Mouse (Mus musculus): Measurements from ENCODE around the gene Rnf182.

Rnf182 gene

GRCm38 (mm10) chr13:43615577-43616254 is at the start of gene Rnf182:
Gene Rnf182, plus strand, starts transcription at chr13:43615710.
- DNase-seq (ENCODE audit: low read depth, low spot score) = peak; percentile 61

GRCm38 (mm10) chr13:43566184-43566583 is 49.3 kb upstream of the Rnf182 start:
- no peak for DNase-seq (ENCODE audit: low read depth, low spot score)

GRCm38 (mm10) chr13:43567141-43567891 is 48.2 kb upstream of the Rnf182 start:
- DNase-seq (ENCODE audit: low read depth, low spot score) = no peak

GRCm38 (mm10) chr13:43573979-43574378 is 41.5 kb upstream of the Rnf182 start:
- no peak for DNase-seq (ENCODE audit: low read depth, low spot score)

GRCm38 (mm10) chr13:43575431-43575830 is 40.1 kb upstream of the Rnf182 start:
- DNase-seq (ENCODE audit: low read depth, low spot score) = no peak

GRCm38 (mm10) chr13:43577254-43577653 is 38.3 kb upstream of the Rnf182 start:
- no peak for DNase-seq (ENCODE audit: low read depth, low spot score)

- DNase-seq (ENCODE audit: low read depth, low spot score) = no peak
Measured at GRCm38 (mm10) chr13:43577766-43578165, 37.7 kb upstream of the Rnf182 start.

- DNase-seq (ENCODE audit: low read depth, low spot score) = no peak
Measured at GRCm38 (mm10) chr13:43579740-43580139, 35.8 kb upstream of the Rnf182 start.

- DNase-seq (ENCODE audit: low read depth, low spot score) = no peak
Measured at GRCm38 (mm10) chr13:43580661-43581060, 34.8 kb upstream of the Rnf182 start.

GRCm38 (mm10) chr13:43582961-43583360 is 32.5 kb upstream of the Rnf182 start:
- no peak for DNase-seq (ENCODE audit: low read depth, low spot score)

GRCm38 (mm10) chr13:43583504-43583903 is 32.0 kb upstream of the Rnf182 start:
- no peak for DNase-seq (ENCODE audit: low read depth, low spot score)

GRCm38 (mm10) chr13:43585335-43585734 is 30.2 kb upstream of the Rnf182 start:
- DNase-seq (ENCODE audit: low read depth, low spot score) = no peak

- no peak for DNase-seq (ENCODE audit: low read depth, low spot score)
Measured at GRCm38 (mm10) chr13:43586966-43587365, 28.5 kb upstream of the Rnf182 start.

GRCm38 (mm10) chr13:43587844-43588840 is 27.4 kb upstream of the Rnf182 start:
- DNase-seq (ENCODE audit: low read depth, low spot score) = no peak

GRCm38 (mm10) chr13:43591828-43592680 is 23.5 kb upstream of the Rnf182 start:
- DNase-seq (ENCODE audit: low read depth, low spot score) = no peak

- no peak for DNase-seq (ENCODE audit: low read depth, low spot score)
Measured at GRCm38 (mm10) chr13:43592681-43593068, 22.8 kb upstream of the Rnf182 start.

GRCm38 (mm10) chr13:43595896-43596295 is 19.6 kb upstream of the Rnf182 start:
- DNase-seq (ENCODE audit: low read depth, low spot score) = no peak

- DNase-seq (ENCODE audit: low read depth, low spot score) = no peak
Measured at GRCm38 (mm10) chr13:43600967-43601366, 14.5 kb upstream of the Rnf182 start.

GRCm38 (mm10) chr13:43602440-43602839 is 13.1 kb upstream of the Rnf182 start:
- DNase-seq (ENCODE audit: low read depth, low spot score) = no peak

GRCm38 (mm10) chr13:43603042-43603441 is 12.5 kb upstream of the Rnf182 start:
- no peak for DNase-seq (ENCODE audit: low read depth, low spot score)

- DNase-seq (ENCODE audit: low read depth, low spot score) = no peak
Measured at GRCm38 (mm10) chr13:43608854-43609253, 6.7 kb upstream of the Rnf182 start.

All from brain, embryonic 18.5 days (tissue).